Mouse (Mus musculus) liver, postnatal 0 days (tissue): ENCODE results near the gene Ip6k1. TPM values are rescaled to one million over a fixed set of nuclear protein-coding genes. Genes with fewer than 3 reads are reported as not detected.

Experiments used
- ATAC-seq: fragments of 200-750 bp; cut with Nextera tagmentation; 2 replicates; pipeline ENCODE4 v1.8.0; 2017; ENCODE audit warnings: mild to moderate bottlenecking, moderate library complexity
- DNase-seq: peaks from one replicate; pipeline ENCODE4 v3.0.0-alpha.2; 2016
- H3K27ac ChIP-seq: fragments of 300-500 bp; sonication (generic); 2 replicates; pipeline ENCODE4 v1.5.1; 2014; ENCODE audit warnings: antibody characterized with exemption, moderate library complexity, mild to moderate bottlenecking, low read depth
- H3K27me3 ChIP-seq: fragments of 300-500 bp; sonication (generic); 2 replicates; pipeline ENCODE4 v1.6.1; 2014; ENCODE audit warnings: low read length, control low read depth, mixed read lengths; ENCODE audit not compliant: insufficient read depth
- H3K36me3 ChIP-seq: fragments of 300-500 bp; sonication (generic); replicated peaks from 2 replicates; pipeline ENCODE4 v1.6.1; 2014; ENCODE audit warnings: mild to moderate bottlenecking, control low read depth, low read length, moderate library complexity, mixed read lengths; ENCODE audit not compliant: insufficient read depth
- H3K4me1 ChIP-seq: fragments of 300-500 bp; sonication (generic); 2 replicates; pipeline ENCODE4 v1.6.1; 2014; ENCODE audit warnings: antibody characterized with exemption, mild to moderate bottlenecking, control low read depth; ENCODE audit not compliant: insufficient read depth
- H3K4me2 ChIP-seq: fragments of 300-500 bp; sonication (generic); 2 replicates; pipeline ENCODE4 v1.6.1; 2014; ENCODE audit warnings: low read depth, mild to moderate bottlenecking, low read length, moderate library complexity, mixed read lengths
- H3K4me3 ChIP-seq: fragments of 300-500 bp; sonication (generic); 2 replicates; pipeline ENCODE4 v1.5.1; 2014; ENCODE audit warnings: low read depth, low read length
- H3K9ac ChIP-seq: fragments of 300-500 bp; sonication (generic); replicated peaks from 2 replicates; pipeline ENCODE4 v1.6.1; 2014; ENCODE audit warnings: mild to moderate bottlenecking, moderate library complexity
- H3K9me3 ChIP-seq: fragments of 300-500 bp; sonication (generic); 2 replicates; pipeline ENCODE4 v1.6.1; 2016; ENCODE audit warnings: mild to moderate bottlenecking, control low read depth, low read length, mixed read lengths
- CTCF ChIP-seq: sonication (generic); IDR thresholded peaks from 2 replicates; pipeline ENCODE4 v1.5.1; 2016; ENCODE audit warnings: antibody characterized with exemption, low read depth
- EP300 ChIP-seq: IDR thresholded peaks from 2 replicates; pipeline ENCODE4 v1.6.1; 2016; ENCODE audit warnings: antibody characterized with exemption, low read depth, mild to moderate bottlenecking
- WGBS: fragments of 180-500 bp; shearing (Covaris S2); extraction: QIAGEN DNeasy Blood & Tissue Kit; methylation state at CpG from one replicate; pipeline ENCODE4 v1.1.7; 2014; ENCODE audit not compliant: insufficient replicate concordance; 5-methylcytosine and 5-hydroxymethylcytosine counted together
- polyA plus RNA-seq: library from polyadenylated mRNA; unstranded; fragments of >200 nt; fragmentation: Nextera tagmentation; extraction: Ambion mirVana; gene quantifications from 2 replicates; pipeline ENCODE4 v1.2.1, GENCODE M21; 2015

The Ip6k1 gene
- polyA plus RNA-seq, 1 experiment from 2014 or later, result 19.8 TPM

GRCm38 (mm10) chr9:108049016-108049455 is 46.7 kb downstream of the Ip6k1 start, which contains the start of gene Gmppb:
Gene Gmppb, plus strand, starts transcription at chr9:108049242.
- DNase-seq (peak; percentile 97), ATAC-seq (peak; percentile 96)
- Histone ChIP-seq H3K9me3 (no peaks in the 10 kb centered on the region), H3K36me3 (peaks cover 52% of the 10 kb centered on the region), H3K9ac (peak within 1 kb of the TSS; percentile 78), H3K4me3 (peak within 1 kb of the TSS; percentile 91), H3K4me1 (peaks cover 24% of the 10 kb centered on the region), H3K4me2 (peak within 1 kb of the TSS; percentile 88), H3K27ac (peak within 1 kb of the TSS; percentile 88), H3K27me3 (no peaks in the 10 kb centered on the region)
- WGBS, result under 1% methylated on average over 36 of the region's 39 CpGs
- TF ChIP-seq CTCF (no peak), EP300 (no peak)

DNA sequence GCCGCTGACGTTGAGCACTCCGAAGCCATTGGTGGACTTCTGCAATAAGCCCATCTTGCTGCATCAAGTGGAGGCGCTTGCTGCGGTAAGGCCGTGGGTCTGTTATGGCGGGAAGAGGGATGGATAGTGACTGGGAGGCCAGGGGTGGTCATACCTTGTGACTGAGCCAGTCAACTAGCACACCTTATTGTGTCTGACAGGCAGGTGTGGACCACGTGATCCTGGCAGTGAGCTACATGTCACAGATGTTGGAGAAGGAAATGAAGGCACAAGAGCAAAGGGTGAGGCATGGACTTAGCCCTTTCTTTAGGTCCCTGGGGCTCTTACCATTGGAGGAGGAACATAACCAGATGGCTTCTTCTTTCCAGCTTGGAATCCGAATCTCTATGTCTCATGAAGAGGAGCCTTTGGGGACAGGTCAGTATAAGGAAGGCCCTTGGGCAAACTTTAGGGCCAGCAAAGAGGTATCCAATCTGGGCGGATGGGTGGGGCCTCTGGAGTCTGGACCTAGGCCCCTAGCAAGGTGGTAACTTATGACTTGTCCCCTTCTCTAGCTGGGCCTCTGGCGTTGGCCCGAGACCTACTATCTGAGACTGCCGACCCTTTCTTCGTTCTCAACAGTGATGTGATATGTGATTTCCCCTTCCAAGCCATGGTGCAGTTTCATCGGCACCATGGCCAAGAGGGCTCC is 47.4 kb downstream of the Ip6k1 start:
- H3K4me1 ChIP-seq, result peaks cover 24% of the 10 kb centered on the region
- peaks cover 56% of the 10 kb centered on the region for H3K36me3 ChIP-seq
- H3K9me3 ChIP-seq, result no peaks in the 10 kb centered on the region
- peak overlapping the region; percentile 88 for H3K4me2 ChIP-seq
- H3K9ac ChIP-seq, result peak overlapping the region; percentile 78
- ATAC-seq (peak; percentile 4; the same call in 1 of the 2 replicates), DNase-seq (peak; percentile 28)
- WGBS, result 39% methylated on average over 15 of the region's 15 CpGs
- H3K4me3 ChIP-seq, result peak overlapping the region; percentile 91
- H3K27me3 ChIP-seq, result no peaks in the 10 kb centered on the region
- TF ChIP-seq EP300 (no peak), CTCF (no peak)
- H3K27ac ChIP-seq, result peak overlapping the region; percentile 88

DNA sequence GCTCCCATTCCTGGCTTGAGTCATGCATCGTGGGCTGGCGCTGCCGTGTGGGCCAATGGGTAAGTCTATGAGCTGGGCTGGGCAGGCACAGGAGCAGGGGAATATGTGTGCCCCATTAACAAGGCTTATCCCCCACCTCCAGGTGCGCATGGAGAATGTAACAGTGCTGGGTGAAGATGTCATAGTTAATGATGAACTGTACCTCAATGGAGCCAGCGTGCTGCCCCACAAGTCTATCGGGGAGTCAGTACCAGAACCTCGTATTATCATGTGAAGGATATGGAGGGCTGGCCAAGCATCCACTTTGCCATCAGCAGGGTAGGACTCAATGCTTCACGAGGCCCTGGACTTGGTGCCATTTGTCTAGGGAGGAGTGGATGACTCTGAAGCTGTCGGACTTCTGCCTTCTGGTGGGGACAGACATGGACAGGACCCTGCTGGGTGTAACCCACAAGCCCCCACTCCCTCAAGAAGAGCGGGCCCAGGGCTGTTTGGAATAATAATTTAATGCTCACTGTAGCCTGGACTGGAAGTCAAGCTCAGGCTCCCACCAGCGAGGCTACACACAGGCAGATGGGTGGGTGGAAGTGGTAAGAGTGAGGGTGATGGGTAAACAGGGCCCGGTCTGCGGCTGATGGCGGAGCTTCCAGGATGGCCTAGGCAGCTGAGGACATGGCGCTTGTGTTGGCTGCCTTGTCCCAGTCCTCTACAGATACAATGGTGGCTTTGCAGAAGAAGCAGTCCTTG is 49.1 kb downstream of the Ip6k1 start:
- no peaks in the 10 kb centered on the region for H3K9me3 ChIP-seq
- TF ChIP-seq EP300 (no peak), CTCF (no peak)
- DNase-seq (peak; percentile 19), ATAC-seq (no peak)
- H3K4me1 ChIP-seq, result peaks cover 24% of the 10 kb centered on the region
- H3K4me3 ChIP-seq, result no peak overlapping the region
- 92% methylated on average over 15 of the region's 15 CpGs for WGBS
- H3K36me3 ChIP-seq, result peaks cover 56% of the 10 kb centered on the region
- no peak overlapping the region for H3K9ac ChIP-seq
- no peak overlapping the region for H3K27ac ChIP-seq
- no peaks in the 10 kb centered on the region for H3K27me3 ChIP-seq
- H3K4me2 ChIP-seq, result no peak overlapping the region

GRCm38 (mm10) chr9:108051931-108052220 is 49.6 kb downstream of the Ip6k1 start:
- TF ChIP-seq CTCF (no peak), EP300 (no peak)
- Histone ChIP-seq H3K4me1 (peaks cover 24% of the 10 kb centered on the region), H3K9me3 (no peaks in the 10 kb centered on the region), H3K4me3 (no peak overlapping the region), H3K27ac (no peak overlapping the region), H3K9ac (no peak overlapping the region), H3K27me3 (no peaks in the 10 kb centered on the region), H3K4me2 (no peak overlapping the region), H3K36me3 (peaks cover 56% of the 10 kb centered on the region)
- WGBS, result 84% methylated on average over 4 of the region's 4 CpGs
- DNase-seq, result peak; percentile 15
- no peak for ATAC-seq

DNA sequence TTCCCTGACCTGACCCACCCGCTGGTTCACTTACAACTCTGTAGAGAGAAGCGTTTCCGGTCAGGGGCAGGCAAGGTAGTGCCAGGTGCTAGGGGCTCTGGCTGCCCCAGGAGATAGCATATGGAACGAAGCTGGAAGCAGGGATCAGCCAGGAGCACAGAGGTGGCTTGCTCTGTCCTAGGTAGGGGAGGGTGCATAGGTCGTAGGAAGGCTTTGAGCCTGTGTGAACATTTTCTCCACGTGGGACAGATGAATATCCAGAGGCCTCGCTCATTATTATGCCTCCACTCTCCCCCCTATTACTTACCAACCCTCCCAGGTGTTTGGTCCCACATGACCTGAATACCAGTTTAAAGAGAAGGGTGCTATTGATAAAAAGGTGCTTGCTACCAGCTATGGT is 50.1 kb downstream of the Ip6k1 start:
- TF ChIP-seq CTCF (no peak), EP300 (no peak)
- ATAC-seq (no peak), DNase-seq (peak; percentile 18)
- Histone ChIP-seq H3K36me3 (peaks cover 61% of the 10 kb centered on the region), H3K4me3 (no peak overlapping the region), H3K27ac (peak overlapping the region; percentile 11; the same call in 1 of the 2 replicates), H3K9ac (no peak overlapping the region), H3K27me3 (no peaks in the 10 kb centered on the region), H3K4me1 (peaks cover 22% of the 10 kb centered on the region), H3K9me3 (no peaks in the 10 kb centered on the region), H3K4me2 (no peak overlapping the region)
- WGBS, result 75% methylated on average over 7 of the region's 7 CpGs

GRCm38 (mm10) chr9:108052885-108053664 is 50.8 kb downstream of the Ip6k1 start, which contains the start of gene Amigo3:
Gene Amigo3, plus strand, starts transcription at chr9:108053159.
- Histone ChIP-seq H3K4me2 (peak within 1 kb of the TSS; percentile 58), H3K4me1 (peaks cover 16% of the 10 kb centered on the region), H3K9me3 (no peaks in the 10 kb centered on the region), H3K36me3 (peaks cover 68% of the 10 kb centered on the region), H3K27ac (peak within 1 kb of the TSS; percentile 19; the same call in 1 of the 2 replicates), H3K4me3 (no peak within 1 kb of the TSS; the same call in 1 of the 2 replicates), H3K9ac (no peak within 1 kb of the TSS), H3K27me3 (no peaks in the 10 kb centered on the region)
- 57% methylated on average over 20 of the region's 20 CpGs for WGBS
- peak; percentile 96 for DNase-seq
- peak; percentile 98 for TF ChIP-seq CTCF
- no peak for TF ChIP-seq EP300
- ATAC-seq, result peak; percentile 46
